Mouse (Mus musculus): ENCODE results near the gene Espl1.
"Not testable (repeated sequence)": the region's sequence is repeated elsewhere in the genome, so short reads cannot be mapped to it uniquely, and the experiment has no call there.

Gene Espl1

DNA sequence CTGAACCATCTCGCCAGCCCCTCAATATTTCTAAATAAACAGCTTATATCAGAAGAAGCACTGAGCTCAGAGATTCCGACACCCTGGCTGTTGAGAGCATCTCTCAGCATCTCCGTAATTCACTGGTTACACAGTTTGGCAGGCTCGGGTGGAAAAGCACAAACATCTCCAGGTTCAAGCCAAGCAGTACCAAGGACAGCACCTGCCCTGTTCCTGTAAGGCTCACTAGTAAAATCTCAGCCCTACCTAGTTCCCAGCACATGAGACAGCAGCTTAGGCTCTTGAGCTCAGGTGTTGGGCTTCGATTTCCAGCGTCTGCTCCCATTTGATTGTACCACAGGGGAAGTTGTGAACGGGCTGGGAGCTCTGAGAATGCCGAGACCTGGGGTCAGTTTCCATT is 39.2 kb downstream of the Espl1 start:
- no peak for DNase-seq (ENCODE audit: low read depth, low spot score)

DNA sequence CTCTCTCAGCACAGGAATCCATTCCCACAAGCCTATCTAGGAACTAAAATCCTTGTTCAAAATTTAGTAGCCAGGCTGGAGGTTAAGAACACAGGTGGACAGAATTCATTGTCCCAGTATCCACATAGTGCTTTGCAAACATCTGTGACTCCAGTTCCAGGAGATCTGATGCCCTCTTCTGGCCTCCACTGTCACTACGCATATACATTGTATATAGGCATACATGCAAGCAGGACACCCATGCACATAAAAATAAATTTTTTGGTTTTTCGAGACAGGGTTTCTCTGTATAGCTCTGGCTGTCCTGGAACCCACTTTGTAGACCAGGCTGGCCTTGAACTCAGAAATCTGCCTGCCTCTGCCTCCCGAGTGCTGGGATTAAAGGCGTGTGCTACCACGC is 39.9 kb downstream of the Espl1 start:
- not testable (repeated sequence) for DNase-seq (ENCODE audit: low read depth, low spot score)

DNA sequence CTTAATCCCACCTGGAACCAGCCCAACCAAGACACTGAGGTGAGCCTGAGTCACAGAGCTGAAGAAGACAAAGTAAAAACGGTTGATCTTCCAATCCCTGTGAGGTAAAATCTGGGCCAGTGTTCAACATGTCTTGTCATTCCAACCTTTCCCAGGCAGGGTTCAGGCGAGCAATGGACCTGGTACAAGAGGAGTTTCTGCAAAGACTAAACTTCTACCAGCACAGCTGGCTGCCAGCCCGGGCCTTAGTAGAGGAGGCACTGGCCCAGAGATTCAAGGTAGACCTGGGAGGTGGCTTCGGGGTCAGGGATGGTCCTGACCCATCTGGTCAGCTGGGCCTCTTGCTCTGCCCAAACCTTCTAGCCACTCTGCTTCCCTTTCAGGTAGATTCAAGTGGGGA is 40.9 kb downstream of the Espl1 start:
- DNase-seq (ENCODE audit: low read depth, low spot score), result no peak

DNA sequence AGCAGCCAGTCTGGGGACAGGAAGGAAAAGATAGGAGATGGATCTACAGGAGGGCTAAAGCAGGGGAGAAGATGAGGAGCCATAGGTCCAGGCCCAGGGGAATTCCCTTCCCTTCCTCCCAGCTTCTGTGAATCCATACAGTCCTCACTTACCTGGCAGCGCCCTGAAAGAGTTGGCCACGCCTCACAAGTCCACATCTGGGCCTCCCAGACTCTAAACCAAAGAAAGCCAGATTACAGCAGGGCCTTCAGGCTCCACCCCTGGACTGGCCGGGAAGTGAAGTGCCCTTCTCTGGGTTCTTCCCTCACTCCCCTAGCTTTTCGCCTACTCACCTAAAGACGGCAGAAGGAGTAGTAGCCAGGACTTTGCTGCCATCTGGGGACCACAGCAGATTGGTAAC is 43.5 kb downstream of the Espl1 start:
- no peak for DNase-seq (ENCODE audit: low read depth, low spot score)

DNA sequence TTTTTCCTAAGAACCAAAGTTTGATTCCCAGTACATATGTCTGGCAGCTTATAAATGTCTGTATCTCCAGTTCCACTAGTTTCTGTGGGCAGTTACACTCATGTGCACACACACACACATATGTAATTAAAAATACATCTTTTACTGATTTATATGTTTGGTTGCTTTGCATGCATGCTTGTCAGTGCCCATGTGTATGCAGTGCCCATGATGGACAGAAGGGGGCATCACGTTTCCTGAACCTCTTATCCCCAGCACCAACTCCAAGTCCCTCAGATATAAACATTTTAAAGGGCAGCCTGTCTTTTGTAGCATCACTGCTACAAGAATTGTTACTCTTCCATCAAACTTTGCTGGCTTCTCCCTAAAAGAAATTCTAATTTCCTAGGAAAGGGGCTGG is 45.5 kb downstream of the Espl1 start:
- no peak for DNase-seq (ENCODE audit: low read depth, low spot score)

DNA sequence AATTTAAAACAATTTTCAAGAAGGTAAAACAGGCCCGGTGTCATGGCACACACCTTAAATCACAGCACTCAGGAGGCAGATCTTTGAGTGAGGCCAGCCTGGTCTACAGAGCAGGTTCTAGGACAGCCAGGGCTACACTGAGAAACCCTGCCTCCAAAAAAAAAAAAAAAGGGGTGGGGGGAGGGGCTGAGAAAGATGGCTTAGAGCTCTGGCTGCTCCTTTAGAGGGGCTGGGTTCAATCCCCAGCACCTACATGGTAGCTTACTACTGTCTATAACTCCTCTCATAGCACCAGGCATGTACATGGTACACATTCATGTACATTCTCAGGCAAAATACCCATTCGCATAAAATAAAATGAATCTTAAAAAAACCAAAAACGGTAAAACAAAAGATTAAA is 48.4 kb downstream of the Espl1 start:
- no peak for DNase-seq (ENCODE audit: low read depth, low spot score)

DNA sequence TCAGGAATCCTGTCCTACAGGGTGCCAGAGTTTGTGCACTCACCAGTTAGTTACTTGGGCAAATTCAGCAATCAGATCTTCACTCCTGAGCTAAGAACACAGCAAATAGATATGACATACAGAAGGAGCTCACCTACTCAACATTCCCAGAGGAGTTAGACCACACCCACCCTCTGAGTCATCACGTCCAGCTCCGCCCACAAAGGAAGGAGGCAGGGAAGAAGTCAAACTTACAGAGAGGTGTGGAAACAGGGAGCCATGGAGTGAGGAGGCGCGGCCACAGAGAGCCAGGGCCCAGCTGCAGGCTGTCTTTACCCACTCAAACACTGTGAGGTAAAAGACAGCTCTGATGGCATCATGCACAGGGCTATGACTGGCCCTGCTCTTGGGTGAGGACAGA is 50.4 kb downstream of the Espl1 start:
- DNase-seq (ENCODE audit: low read depth, low spot score), result no peak

DNA sequence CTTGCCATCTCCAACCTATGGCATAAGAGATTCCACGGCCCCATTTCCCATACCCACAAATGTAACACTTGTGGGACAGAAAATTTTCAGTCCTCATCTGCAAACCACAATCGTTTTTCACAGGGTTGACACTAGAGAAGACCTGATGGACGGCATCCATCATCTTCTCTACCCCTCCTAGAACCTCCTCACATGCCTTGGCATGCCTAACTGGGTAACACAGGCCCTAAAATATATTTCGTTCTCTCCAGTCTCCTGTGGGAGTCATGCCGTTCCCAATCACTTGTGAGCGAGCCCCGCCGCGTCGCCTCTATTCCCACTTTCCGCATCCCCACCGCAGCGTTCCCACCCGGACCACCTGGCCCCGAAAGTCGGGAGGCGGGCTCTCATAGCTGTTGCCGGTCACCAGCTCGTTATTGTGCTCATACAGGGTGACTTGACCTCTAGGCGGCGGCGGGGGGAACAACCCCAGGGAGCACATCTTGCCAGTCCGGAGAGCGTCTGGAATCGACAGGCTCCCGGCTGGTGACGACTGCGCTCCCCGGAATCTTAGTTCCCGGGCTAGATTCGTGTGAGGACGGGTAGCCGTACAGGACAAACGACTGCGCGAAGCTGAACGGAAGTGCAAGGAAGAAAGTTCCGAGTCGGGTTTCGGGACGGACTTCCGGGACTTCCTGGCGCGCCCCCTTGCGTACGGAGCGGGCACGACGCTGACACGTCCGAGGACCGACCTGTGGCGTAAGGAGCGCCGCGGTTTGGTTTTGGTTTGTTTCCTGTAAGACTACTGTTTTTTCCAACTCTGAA is 54.3 kb downstream of the Espl1 start, which contains the start of gene Aaas:
Aaas (minus strand) TSS at position 634 of the 804 bp plus-strand sequence.
- peak; percentile 95 for DNase-seq (ENCODE audit: low read depth, low spot score)

DNA sequence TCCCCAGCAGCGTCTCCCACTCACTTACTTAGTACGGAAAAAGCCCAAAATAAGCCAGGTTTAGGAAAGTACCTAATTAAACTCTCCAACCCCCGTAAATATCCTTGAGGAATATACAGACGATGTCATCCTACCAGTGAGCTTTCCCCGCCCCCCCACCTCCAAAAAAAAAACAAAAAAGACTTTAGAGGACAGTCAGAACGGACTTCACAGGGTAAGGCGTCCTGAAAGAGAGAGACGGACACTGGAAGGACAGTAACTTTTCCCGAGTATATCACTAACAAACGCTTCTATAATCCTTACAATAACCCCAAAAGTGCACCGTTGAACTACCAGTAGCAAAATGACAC is 54.9 kb downstream of the Espl1 start:
- no peak for DNase-seq (ENCODE audit: low read depth, low spot score)

DNA sequence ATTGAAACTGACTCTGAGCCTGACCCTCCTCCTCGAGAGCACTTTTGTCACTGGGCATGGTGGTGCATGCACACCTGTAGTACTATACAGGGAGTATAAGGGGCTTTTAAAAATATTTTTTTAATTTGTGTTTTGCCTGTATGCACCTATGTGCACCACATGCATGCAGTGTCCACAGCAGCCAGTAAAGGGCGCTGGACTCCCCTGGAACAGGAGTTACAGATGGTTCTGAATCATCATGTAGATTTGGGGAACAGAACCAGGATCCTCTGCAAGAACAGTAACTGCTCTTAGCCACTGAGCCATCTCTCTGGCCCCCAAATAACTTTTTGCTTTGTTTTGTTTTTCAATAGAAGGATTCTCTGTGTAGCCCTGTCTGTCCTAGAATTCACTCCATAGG is 56.1 kb downstream of the Espl1 start:
- no peak for DNase-seq (ENCODE audit: low read depth, low spot score)

DNA sequence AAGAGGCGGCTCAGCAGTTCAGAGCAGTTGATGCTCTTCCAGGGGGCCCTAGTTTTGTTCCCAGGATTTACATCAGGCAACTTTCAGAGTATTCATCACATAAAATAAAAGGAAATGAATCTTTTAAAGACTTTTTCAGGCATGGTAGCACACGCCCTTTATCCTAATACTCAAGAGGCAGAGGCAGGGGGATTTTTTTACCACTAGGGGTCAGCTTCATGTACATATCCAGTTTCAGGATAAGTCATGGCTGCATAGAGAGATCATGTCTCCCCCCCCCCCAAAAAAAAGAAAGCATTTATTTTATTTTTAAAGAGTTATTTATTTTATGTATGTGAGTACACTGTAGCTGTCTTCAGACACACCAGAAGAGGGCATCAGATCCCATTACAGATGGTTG is 57.9 kb downstream of the Espl1 start:
- DNase-seq (ENCODE audit: low read depth, low spot score), result no peak

DNA sequence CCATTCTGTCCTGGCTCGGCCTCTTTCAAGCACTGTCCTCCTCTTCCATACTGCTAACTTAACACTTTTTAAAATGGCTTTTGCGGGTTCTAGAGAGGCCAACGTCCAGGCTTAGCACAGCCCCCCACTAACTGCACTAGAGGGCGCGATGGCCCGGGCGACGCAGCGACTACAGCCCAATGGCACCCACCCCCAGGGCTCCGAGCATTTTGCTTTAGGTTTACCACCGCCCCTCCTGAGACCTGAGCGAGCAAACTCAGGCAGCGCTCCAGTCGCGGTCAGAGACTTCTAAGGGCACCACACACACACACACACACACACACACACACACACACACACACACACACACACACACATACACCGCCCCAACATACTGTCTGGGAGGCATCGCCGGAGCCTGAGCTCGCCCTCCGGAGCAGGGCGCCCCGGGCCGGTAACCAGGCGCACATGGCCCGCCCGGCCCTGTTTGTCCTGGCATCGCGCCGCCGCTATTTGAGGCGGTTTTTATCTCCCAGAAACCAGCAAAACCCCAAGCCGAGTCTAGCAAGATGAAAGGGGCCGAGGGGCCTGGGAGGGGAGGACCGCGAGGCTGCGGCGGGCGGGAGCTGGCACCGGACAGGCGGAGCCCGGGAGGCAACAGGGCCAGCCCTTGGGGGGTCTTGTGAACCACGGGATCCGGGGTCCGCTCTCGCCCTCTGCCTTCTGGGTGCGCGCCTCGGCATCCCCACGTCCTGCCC is 59.2 kb downstream of the Espl1 start:
- DNase-seq (ENCODE audit: low read depth, low spot score), result no peak

DNA sequence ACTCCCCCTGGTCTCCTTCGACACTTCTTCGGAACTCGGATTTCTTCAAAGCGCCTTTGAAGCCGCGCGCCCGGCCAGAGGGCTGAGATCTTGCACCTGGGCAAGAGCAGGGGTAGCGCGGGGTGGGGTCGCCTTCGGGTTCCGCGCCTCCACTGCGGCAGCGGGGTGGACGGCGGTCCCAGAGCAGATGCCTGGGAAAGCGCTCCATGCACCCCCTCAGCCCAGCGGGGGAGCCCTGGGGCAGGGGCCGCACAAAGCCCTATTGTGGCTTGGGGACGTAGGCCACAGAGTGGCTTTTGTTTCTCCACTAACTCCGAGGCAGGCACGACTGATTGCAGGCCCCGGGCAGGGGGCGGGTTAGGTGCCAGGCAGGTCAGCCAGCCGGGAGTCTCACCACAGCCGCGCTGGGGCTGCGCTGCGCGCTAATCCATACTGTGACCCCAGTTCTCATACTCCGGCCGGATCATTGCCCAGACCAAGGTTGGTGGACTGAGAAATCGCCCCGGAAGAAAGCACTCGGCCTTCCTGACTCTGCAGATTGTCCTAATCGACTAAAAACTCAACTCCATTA is 59.9 kb downstream of the Espl1 start:
- DNase-seq (ENCODE audit: low read depth, low spot score), result no peak

DNA sequence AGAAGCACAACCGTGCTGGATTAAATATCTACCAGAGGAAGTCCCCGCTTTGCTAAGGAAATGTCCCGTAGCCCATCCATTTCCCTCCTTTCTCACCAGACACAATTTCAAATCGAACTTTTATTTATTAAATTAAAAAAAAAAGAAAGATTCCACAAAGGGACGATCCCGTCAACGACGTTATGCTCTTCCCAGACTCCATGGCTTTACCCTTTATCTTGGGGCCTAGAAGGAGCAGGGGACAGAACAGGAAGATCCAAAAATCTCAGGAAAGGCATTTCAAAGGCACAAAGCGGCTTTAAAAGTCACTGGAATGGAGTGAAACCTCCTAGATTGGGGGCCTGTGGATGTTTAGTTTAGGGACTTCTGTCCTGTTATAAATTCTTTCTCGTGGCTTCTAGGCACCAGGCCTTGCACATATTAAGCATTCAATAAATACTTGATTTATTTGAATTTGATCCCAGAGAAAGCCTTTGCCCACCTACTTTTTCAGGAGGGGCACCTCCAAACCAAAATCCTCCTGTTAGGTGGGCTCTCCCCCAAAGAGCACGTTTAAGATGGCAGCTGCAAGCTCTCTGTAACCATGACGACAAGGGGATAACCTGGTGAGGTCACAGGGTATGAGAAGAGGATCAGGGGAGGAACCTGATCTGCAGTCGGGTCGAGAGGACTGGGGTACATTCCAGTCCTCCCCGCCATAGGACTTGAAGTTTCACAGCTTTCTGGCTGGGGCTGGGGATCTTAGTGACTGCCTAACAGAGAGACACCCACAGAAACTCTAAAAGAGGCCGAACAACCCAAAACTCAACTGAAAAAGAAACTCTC is 60.6 kb downstream of the Espl1 start:
- DNase-seq (ENCODE audit: low read depth, low spot score), result no peak

DNA sequence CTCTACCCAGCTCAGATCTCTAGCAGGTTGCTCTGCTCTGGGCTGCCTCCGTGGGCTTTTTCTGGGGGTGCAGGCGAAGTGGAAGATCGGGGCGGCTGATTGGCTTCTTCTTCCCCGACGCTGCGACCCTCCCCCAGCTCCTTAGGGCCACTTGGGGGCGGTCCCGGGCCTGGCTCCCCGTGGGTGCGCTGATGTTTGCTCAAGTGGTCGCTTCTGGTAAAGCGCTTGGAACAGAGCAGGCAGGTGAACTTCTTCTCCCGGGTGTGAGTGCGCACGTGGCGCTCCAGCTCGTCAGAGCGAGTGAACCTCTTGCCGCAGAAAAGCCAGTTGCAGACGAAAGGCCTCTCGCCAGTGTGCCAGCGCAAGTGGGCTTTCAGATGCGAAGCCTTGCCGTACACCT is 62.1 kb downstream of the Espl1 start:
- DNase-seq (ENCODE audit: low read depth, low spot score), result no peak

DNA sequence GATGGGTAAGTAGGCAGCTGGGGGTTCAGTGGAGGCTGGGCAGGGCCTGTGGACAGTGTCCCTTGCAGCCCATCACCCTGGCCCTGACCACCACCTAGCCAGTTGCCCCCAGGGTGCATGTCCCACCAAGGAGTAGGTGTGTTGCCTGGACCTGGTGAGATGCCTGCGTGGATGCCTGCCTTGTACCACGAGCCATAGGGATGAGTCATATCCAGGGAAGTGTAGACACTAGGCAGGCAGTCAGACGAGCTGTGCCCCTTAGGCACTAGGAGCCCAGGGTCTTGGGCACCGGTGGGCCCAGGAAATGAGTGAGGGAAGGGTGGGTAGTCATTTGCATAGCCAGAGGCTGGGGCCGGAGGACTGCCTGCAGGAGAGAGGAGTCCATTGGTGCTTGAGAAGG is 62.8 kb downstream of the Espl1 start:
- no peak for DNase-seq (ENCODE audit: low read depth, low spot score)

DNA sequence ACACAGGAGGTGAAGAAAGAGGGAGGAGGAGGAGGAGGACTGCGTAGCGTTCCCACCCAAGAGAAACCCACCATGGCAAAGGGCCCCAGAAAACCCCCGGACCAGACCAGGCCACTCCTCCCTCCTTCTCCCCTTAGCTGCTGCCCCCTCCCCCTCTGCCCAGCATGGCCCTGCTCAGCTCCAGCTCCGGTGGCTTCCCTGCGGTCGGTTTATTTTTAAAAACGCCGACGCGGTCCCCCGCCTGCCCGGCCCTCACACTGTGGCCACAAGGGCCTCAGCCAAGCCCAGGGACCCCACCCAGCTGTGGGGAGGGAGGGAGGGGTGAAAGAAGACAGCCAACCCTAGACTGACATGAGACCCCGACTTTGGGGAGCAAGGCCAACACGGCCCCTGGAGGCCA is 66.6 kb downstream of the Espl1 start:
- DNase-seq (ENCODE audit: low read depth, low spot score), result no peak

DNA sequence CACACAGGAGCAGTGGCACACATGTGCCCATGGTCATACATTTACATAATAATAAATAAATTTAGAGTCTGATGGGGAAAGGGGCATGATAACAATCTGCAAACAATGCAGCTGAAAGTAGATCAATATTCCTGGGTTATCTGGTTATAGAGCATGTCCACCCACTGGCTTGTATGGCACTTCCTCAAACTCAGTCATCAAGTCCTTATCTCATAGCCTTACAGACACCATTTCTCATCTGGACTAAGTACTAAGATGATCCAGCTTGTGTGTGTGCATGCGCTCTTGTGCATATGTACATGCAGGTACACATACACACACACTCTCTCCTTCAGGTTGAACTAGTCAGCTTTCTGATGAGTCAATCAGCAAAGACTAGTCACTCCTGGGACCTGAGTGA is 68.6 kb downstream of the Espl1 start:
- no peak for DNase-seq (ENCODE audit: low read depth, low spot score)

DNA sequence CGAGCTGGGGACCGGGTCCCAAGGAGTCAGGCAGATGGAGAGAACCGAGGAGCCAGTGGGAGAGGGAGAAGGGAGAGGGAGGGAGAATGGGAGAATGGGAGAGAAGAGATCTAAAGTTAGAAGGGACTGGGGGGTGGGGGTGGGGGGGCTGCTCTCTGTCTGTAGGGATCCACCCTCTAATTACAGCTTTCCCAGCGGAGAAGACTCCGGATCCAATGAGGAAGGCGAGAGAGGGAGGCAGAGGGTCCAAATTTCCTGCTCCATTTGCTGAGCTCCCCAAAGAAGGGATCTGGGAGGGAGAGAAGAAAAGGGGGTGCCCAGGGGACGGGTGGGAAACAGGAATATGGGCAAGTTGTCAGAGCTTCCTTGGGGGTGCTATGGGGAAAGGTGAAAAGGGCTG is 70.2 kb downstream of the Espl1 start:
- DNase-seq (ENCODE audit: low read depth, low spot score), result no peak

DNA sequence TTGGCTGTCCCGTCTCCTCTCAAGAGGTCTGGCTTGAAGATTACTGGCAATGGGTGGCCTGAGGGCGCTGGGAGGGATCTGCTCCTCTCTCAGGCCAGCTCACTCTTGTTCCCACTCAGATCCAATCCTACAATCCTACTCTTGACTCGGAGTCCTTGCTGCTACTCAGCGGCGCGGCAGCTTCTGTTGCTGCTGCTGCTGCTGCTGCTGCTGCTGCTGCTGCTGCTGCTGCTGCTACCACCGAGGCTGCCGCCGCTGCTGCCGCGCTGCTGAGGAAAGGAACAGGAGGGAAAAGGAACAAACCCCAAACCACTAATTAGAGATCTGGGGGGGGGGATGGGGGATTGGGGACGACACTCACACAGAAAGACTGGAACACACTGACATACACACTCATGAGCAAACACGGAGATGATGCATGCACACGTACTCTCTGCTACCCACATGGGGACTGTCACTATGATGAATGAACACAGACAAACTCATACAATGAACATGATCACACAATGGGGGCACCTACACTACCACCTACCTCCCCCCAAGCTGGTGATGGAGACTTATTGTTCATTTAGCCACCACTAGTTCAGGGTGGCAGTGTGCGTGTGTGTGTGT is 70.8 kb downstream of the Espl1 start, which contains the start of gene Sp7:
Sp7 (minus strand) TSS at position 450 of the 612 bp plus-strand sequence.
- no peak for DNase-seq (ENCODE audit: low read depth, low spot score)

DNA sequence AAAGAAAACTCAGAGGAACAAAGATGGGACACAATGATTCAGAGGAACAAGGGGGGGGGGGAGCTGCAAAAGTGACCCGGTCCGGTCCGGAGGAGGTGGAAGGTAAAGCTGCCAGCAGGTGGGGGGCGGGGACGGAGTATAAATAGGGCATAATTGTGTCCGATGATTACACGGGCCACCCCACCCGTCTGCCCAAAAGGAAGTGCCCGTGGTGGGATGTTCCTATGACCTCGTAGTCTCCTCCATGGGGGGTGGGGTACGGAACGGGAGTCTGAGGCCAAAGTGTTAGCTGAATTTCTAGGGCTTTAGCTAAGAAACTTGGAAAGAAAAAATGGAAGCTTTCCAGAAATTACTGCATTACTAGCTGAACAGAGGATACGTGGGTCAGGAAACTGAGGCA is 73.9 kb downstream of the Espl1 start:
- no peak for DNase-seq (ENCODE audit: low read depth, low spot score)

DNA sequence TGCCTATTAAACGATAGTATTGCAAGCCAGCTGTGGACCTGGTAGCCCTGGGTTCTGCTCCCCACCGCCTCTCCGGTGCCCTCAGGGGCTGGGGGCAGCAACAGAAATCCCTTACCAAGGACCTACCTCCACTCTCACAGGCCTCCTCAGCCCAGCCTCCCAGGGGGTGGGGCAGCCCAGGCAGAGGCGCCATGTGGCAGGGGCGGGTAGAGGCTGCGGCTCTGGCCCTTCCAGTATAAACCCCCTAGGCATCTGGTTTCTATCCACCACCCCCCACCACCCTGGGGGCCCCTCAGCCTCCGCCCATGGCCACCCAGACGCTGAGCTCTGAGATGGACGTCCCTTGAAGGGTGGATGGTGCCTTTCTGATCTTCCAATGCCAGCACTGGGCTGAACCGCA is 74.7 kb downstream of the Espl1 start:
- DNase-seq (ENCODE audit: low read depth, low spot score), result no peak
